Mouse (Mus musculus): ENCODE data around the gene Castor1. TPM values are rescaled to one million over a fixed set of nuclear protein-coding genes. Genes with fewer than 3 reads are reported as not detected.
A peak's percentile ranks its signal among the peaks of the same experiment; 100 is the strongest.

Castor1 gene
- polyA plus RNA-seq, 1 experiment from 2014 or later, result 4.6 TPM

- no peak overlapping the region for H3K4me3 ChIP-seq
- no peaks in the 10 kb centered on the region for H3K9me3 ChIP-seq
- peaks cover 61% of the 10 kb centered on the region for H3K4me1 ChIP-seq
- ATAC-seq (ENCODE audit: extremely low read depth, insufficient number of reproducible peaks, low FRiP score, low TSS enrichment), result no peak
- H3K4me2 ChIP-seq, result no peak overlapping the region
- H3K36me3 ChIP-seq, result no peaks in the 10 kb centered on the region
- no peak overlapping the region for H3K27ac ChIP-seq (replicated peaks)
- no peak overlapping the region for H3K9ac ChIP-seq
- WGBS, result 62% methylated on average over 7 of the region's 7 CpGs
- H3K27me3 ChIP-seq (replicated peaks), result peaks cover 67% of the 10 kb centered on the region
Observed at GRCm38 (mm10) chr11:4264066-4264465, 46.0 kb downstream of the Castor1 start.

- ATAC-seq (ENCODE audit: extremely low read depth, insufficient number of reproducible peaks, low FRiP score, low TSS enrichment), result no peak
- peak overlapping the region; percentile 82 for H3K9ac ChIP-seq
- H3K27ac ChIP-seq (replicated peaks), result no peak overlapping the region
- no peaks in the 10 kb centered on the region for H3K9me3 ChIP-seq
- no peaks in the 10 kb centered on the region for H3K36me3 ChIP-seq
- WGBS, result 2% methylated on average over 60 of the region's 61 CpGs
- peaks cover 49% of the 10 kb centered on the region for H3K4me1 ChIP-seq
- H3K4me2 ChIP-seq, result peak overlapping the region; percentile 91
- H3K4me3 ChIP-seq, result peak overlapping the region; percentile 70
- peaks cover 84% of the 10 kb centered on the region for H3K27me3 ChIP-seq (replicated peaks)
Observed at GRCm38 (mm10) chr11:4266271-4267201, 48.5 kb downstream of the Castor1 start.

- no peak for ATAC-seq (ENCODE audit: extremely low read depth, insufficient number of reproducible peaks, low FRiP score, low TSS enrichment)
- Histone ChIP-seq H3K9me3 (no peaks in the 10 kb centered on the region), H3K36me3 (no peaks in the 10 kb centered on the region), H3K27me3 (replicated peaks) (peaks cover 85% of the 10 kb centered on the region), H3K4me2 (peak overlapping the region; percentile 91), H3K4me1 (peaks cover 48% of the 10 kb centered on the region), H3K9ac (peak overlapping the region; percentile 82), H3K27ac (replicated peaks) (no peak overlapping the region), H3K4me3 (peak overlapping the region; percentile 70)
- WGBS, result 2% methylated on average over 13 of the region's 13 CpGs
Observed at GRCm38 (mm10) chr11:4267202-4267578, 49.2 kb downstream of the Castor1 start.

- H3K4me2 ChIP-seq, result no peak overlapping the region
- peaks cover 82% of the 10 kb centered on the region for H3K27me3 ChIP-seq (replicated peaks)
- no peak for ATAC-seq (ENCODE audit: extremely low read depth, insufficient number of reproducible peaks, low FRiP score, low TSS enrichment)
- no peaks in the 10 kb centered on the region for H3K9me3 ChIP-seq
- WGBS, result 81% methylated on average over 6 of the region's 6 CpGs
- no peak overlapping the region for H3K27ac ChIP-seq (replicated peaks)
- no peak overlapping the region for H3K9ac ChIP-seq
- no peak overlapping the region for H3K4me3 ChIP-seq
- H3K36me3 ChIP-seq, result no peaks in the 10 kb centered on the region
- peaks cover 35% of the 10 kb centered on the region for H3K4me1 ChIP-seq
Observed at GRCm38 (mm10) chr11:4268500-4268899, 50.5 kb downstream of the Castor1 start.

- Histone ChIP-seq H3K4me2 (no peak overlapping the region), H3K27me3 (replicated peaks) (peaks cover 68% of the 10 kb centered on the region), H3K4me3 (no peak overlapping the region), H3K4me1 (peaks cover 23% of the 10 kb centered on the region), H3K9me3 (no peaks in the 10 kb centered on the region), H3K36me3 (no peaks in the 10 kb centered on the region), H3K9ac (peak overlapping the region; percentile 56; the same call in 1 of the 2 replicates), H3K27ac (replicated peaks) (0 out of 2 replicates have a peak overlapping the region, but pooled peaks have one; percentile 20)
- WGBS, result 30% methylated on average over 19 of the region's 20 CpGs
- no peak for ATAC-seq (ENCODE audit: extremely low read depth, insufficient number of reproducible peaks, low FRiP score, low TSS enrichment)
Observed at GRCm38 (mm10) chr11:4270744-4271459, 52.9 kb downstream of the Castor1 start.

GRCm38 (mm10) chr11:4271544-4271943 is 53.5 kb downstream of the Castor1 start:
- Histone ChIP-seq H3K36me3 (no peaks in the 10 kb centered on the region), H3K27me3 (replicated peaks) (peaks cover 62% of the 10 kb centered on the region), H3K9me3 (no peaks in the 10 kb centered on the region), H3K4me1 (peaks cover 28% of the 10 kb centered on the region), H3K4me3 (no peak overlapping the region), H3K4me2 (no peak overlapping the region), H3K9ac (0 out of 2 replicates have a peak overlapping the region, but pooled peaks have one; percentile 56), H3K27ac (replicated peaks) (no peak overlapping the region)
- ATAC-seq (ENCODE audit: extremely low read depth, insufficient number of reproducible peaks, low FRiP score, low TSS enrichment), result no peak
- 64% methylated on average over 11 of the region's 11 CpGs for WGBS

Other genes starting within 250 kb of the Castor1 start
- 0.20 TPM in 1 of 2 replicates, not detected in the other for gene 4930556J24Rik, start 241.4 kb upstream of the Castor1 start, polyA plus RNA-seq (2015; fragmentation: Nextera tagmentation; extraction: Ambion mirVana)
- 0.17 and 0.52 TPM in 2 replicates for gene Gal3st1, start 234.6 kb upstream of the Castor1 start, polyA plus RNA-seq (2015; fragmentation: Nextera tagmentation; extraction: Ambion mirVana)
- gene Sec14l4, start 186.8 kb upstream of the Castor1 start, polyA plus RNA-seq (2015; fragmentation: Nextera tagmentation; extraction: Ambion mirVana), result 0.05 TPM in 1 of 2 replicates, not detected in the other
- not detected in 2 replicates for gene Sec14l3, start 153.4 kb upstream of the Castor1 start, polyA plus RNA-seq (2015; fragmentation: Nextera tagmentation; extraction: Ambion mirVana)
- gene Mtfp1, start 122.8 kb upstream of the Castor1 start, polyA plus RNA-seq (2015; fragmentation: Nextera tagmentation; extraction: Ambion mirVana), result 20.8 and 28.3 TPM in 2 replicates
- 0.48 and 1.0 TPM in 2 replicates for gene Sec14l2, start 94.8 kb upstream of the Castor1 start, polyA plus RNA-seq (2015; fragmentation: Nextera tagmentation; extraction: Ambion mirVana)
- gene Rnf215, start 83.0 kb upstream of the Castor1 start, polyA plus RNA-seq (2015; fragmentation: Nextera tagmentation; extraction: Ambion mirVana), result 17.2 and 18.1 TPM in 2 replicates
- 3.5 and 5.1 TPM in 2 replicates for gene Ccdc157, start 57.9 kb upstream of the Castor1 start, polyA plus RNA-seq (2015; fragmentation: Nextera tagmentation; extraction: Ambion mirVana)
- 33.3 TPM in 2 replicates for gene Sf3a1, start 57.9 kb upstream of the Castor1 start, polyA plus RNA-seq (2015; fragmentation: Nextera tagmentation; extraction: Ambion mirVana)
- 13.6 and 14.0 TPM in 2 replicates for gene Tbc1d10a, start 31.4 kb upstream of the Castor1 start, polyA plus RNA-seq (2015; fragmentation: Nextera tagmentation; extraction: Ambion mirVana)
- 0.08 TPM in 1 of 2 replicates, not detected in the other for gene Osm, start 18.2 kb downstream of the Castor1 start, polyA plus RNA-seq (2015; fragmentation: Nextera tagmentation; extraction: Ambion mirVana)
- 0.10 and 0.56 TPM in 2 replicates for gene Lif, start 39.3 kb downstream of the Castor1 start, polyA plus RNA-seq (2015; fragmentation: Nextera tagmentation; extraction: Ambion mirVana)
- 0.15 and 0.44 TPM in 2 replicates for gene Hormad2, start 222.9 kb downstream of the Castor1 start, polyA plus RNA-seq (2015; fragmentation: Nextera tagmentation; extraction: Ambion mirVana)

All from heart, embryonic 13.5 days (tissue).